Mouse (Mus musculus): ENCODE data around the gene Pik3c2g.

DNA sequence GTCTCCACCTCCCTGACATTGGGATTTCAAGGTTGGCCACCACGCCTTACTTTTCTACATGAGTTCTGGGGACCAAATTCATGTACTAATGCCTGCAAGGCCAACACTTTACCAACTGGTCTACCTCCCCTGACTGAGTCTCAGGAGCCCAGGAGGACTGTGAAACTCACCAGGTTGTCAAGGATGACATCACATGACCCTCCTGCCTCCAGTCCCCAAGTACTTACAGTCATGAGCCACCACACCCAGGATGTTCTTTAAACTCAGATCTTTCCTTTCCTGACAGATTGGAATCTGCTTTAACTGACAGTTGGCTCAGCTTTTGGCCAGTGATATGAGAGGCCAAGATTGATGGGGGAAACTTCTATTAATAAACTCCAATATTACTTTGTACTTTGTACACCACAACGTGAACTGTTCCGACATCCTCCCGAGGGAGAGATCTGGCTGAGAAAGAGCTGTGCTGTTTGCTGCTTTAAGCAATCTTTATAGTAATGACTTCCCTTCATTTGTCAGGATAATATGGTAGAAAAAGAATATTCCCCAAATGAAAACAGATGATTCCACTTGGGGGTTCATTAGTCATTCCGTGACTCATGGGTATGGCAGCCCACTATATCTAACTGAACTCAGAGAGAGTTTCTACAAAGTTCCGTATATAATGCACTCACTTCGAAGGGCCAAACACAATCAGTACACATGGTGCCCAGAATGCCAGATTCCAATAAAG, 182.9 kb downstream of the Pik3c2g start:
- TF ChIP-seq CTCF (IDR thresholded peaks at IDR 0.05), result no peak
- TF ChIP-seq EP300 (IDR thresholded peaks at IDR 0.05; ENCODE audit: insufficient read depth, low read depth, low read length), result no peak
- no peak for TF ChIP-seq POLR2A (IDR thresholded peaks at IDR 0.05; ENCODE audit: insufficient read depth, low read depth, low read length)
